Mouse (Mus musculus): ENCODE measurements around the gene Pcyt1a. TPM values are rescaled to one million over a fixed set of nuclear protein-coding genes. Genes with fewer than 3 reads are reported as not detected.

Gene Pcyt1a
- polyA plus RNA-seq, 1 experiment = 14.6 TPM

- peaks cover 6% of the 10 kb centered on the region for H3K4me1 ChIP-seq (ENCODE audit: control insufficient read depth, insufficient read depth, low read length)
- no peaks in the 10 kb centered on the region for H3K9me3 ChIP-seq (replicated peaks; ENCODE audit: control insufficient read depth, insufficient read depth, low read length, poor library complexity, severe bottlenecking)
- no peaks in the 10 kb centered on the region for H3K27me3 ChIP-seq (ENCODE audit: control insufficient read depth, insufficient read depth, low read length, poor library complexity, severe bottlenecking)
- H3K36me3 ChIP-seq (ENCODE audit: control insufficient read depth, insufficient read depth, low read length, poor library complexity, severe bottlenecking) = no peaks in the 10 kb centered on the region
- H3K27ac ChIP-seq (ENCODE audit: insufficient read depth, low read length) = no peak overlapping the region
- TF ChIP-seq POLR2A (IDR thresholded peaks at IDR 0.05; ENCODE audit: insufficient read depth, low read length) (no peak), CTCF (IDR thresholded peaks at IDR 0.05; ENCODE audit: low read depth, low read length) (no peak), EP300 (IDR thresholded peaks at IDR 0.05; ENCODE audit: insufficient read depth, low read depth, low read length) (no peak)
- H3K4me3 ChIP-seq (ENCODE audit: low read depth, low read length) = no peak overlapping the region
- H3K9ac ChIP-seq (ENCODE audit: low read depth, poor library complexity, severe bottlenecking) = no peak overlapping the region
Measured at GRCm38 (mm10) chr16:32523462-32524243, 92.9 kb downstream of the Pcyt1a start.

GRCm38 (mm10) chr16:32524244-32524615 is 93.5 kb downstream of the Pcyt1a start:
- no peak overlapping the region for H3K27ac ChIP-seq (ENCODE audit: insufficient read depth, low read length)
- TF ChIP-seq POLR2A (IDR thresholded peaks at IDR 0.05; ENCODE audit: insufficient read depth, low read length) (no peak), CTCF (IDR thresholded peaks at IDR 0.05; ENCODE audit: low read depth, low read length) (no peak), EP300 (IDR thresholded peaks at IDR 0.05; ENCODE audit: insufficient read depth, low read depth, low read length) (no peak)
- no peaks in the 10 kb centered on the region for H3K9me3 ChIP-seq (replicated peaks; ENCODE audit: control insufficient read depth, insufficient read depth, low read length, poor library complexity, severe bottlenecking)
- peaks cover 6% of the 10 kb centered on the region for H3K4me1 ChIP-seq (ENCODE audit: control insufficient read depth, insufficient read depth, low read length)
- H3K9ac ChIP-seq (ENCODE audit: low read depth, poor library complexity, severe bottlenecking) = no peak overlapping the region
- H3K27me3 ChIP-seq (ENCODE audit: control insufficient read depth, insufficient read depth, low read length, poor library complexity, severe bottlenecking) = no peaks in the 10 kb centered on the region
- H3K4me3 ChIP-seq (ENCODE audit: low read depth, low read length) = no peak overlapping the region
- H3K36me3 ChIP-seq (ENCODE audit: control insufficient read depth, insufficient read depth, low read length, poor library complexity, severe bottlenecking) = no peaks in the 10 kb centered on the region

Other genes starting within 250 kb of the Pcyt1a start
- 15.5 and 16.0 TPM in 2 replicates for gene Fbxo45, start 183.8 kb upstream of the Pcyt1a start, polyA plus RNA-seq (2011; ENCODE audit: insufficient read depth, insufficient read length, low read depth, missing spikeins)
- 15.9 and 17.5 TPM in 2 replicates for gene Wdr53, start 183.7 kb upstream of the Pcyt1a start, polyA plus RNA-seq (2011; ENCODE audit: insufficient read depth, insufficient read length, low read depth, missing spikeins)
- gene Smco1, start 159.5 kb upstream of the Pcyt1a start, polyA plus RNA-seq (2011; ENCODE audit: insufficient read depth, insufficient read length, low read depth, missing spikeins) = not detected in 2 replicates
- 27.2 and 31.0 TPM in 2 replicates for gene Rnf168, start 153.5 kb upstream of the Pcyt1a start, polyA plus RNA-seq (2011; ENCODE audit: insufficient read depth, insufficient read length, low read depth, missing spikeins)
- gene Ubxn7, start 98.7 kb upstream of the Pcyt1a start, polyA plus RNA-seq (2011; ENCODE audit: insufficient read depth, insufficient read length, low read depth, missing spikeins) = 98.6 and 108 TPM in 2 replicates
- gene Tm4sf19, start 30.4 kb upstream of the Pcyt1a start, polyA plus RNA-seq (2011; ENCODE audit: insufficient read depth, insufficient read length, low read depth, missing spikeins) = not detected in 2 replicates
- 36.6 and 37.9 TPM in 2 replicates for gene Tctex1d2, start 11.2 kb upstream of the Pcyt1a start, polyA plus RNA-seq (2011; ENCODE audit: insufficient read depth, insufficient read length, low read depth, missing spikeins)
- not detected in 2 replicates for gene Slc51a, start 57.0 kb downstream of the Pcyt1a start, polyA plus RNA-seq (2011; ENCODE audit: insufficient read depth, insufficient read length, low read depth, missing spikeins)
- not detected in 2 replicates for gene Zdhhc19, start 65.3 kb downstream of the Pcyt1a start, polyA plus RNA-seq (2011; ENCODE audit: insufficient read depth, insufficient read length, low read depth, missing spikeins)
- gene Tfrc, start 178.0 kb downstream of the Pcyt1a start, polyA plus RNA-seq (2011; ENCODE audit: insufficient read depth, insufficient read length, low read depth, missing spikeins) = 118 and 141 TPM in 2 replicates
- 37.6 and 42.4 TPM in 2 replicates for gene Tnk2, start 213.0 kb downstream of the Pcyt1a start, polyA plus RNA-seq (2011; ENCODE audit: insufficient read depth, insufficient read length, low read depth, missing spikeins)